Mouse (Mus musculus): ENCODE results near the gene Npm3.
A peak's percentile ranks its signal among the peaks of the same experiment; 100 is the strongest.

Gene Npm3

DNA sequence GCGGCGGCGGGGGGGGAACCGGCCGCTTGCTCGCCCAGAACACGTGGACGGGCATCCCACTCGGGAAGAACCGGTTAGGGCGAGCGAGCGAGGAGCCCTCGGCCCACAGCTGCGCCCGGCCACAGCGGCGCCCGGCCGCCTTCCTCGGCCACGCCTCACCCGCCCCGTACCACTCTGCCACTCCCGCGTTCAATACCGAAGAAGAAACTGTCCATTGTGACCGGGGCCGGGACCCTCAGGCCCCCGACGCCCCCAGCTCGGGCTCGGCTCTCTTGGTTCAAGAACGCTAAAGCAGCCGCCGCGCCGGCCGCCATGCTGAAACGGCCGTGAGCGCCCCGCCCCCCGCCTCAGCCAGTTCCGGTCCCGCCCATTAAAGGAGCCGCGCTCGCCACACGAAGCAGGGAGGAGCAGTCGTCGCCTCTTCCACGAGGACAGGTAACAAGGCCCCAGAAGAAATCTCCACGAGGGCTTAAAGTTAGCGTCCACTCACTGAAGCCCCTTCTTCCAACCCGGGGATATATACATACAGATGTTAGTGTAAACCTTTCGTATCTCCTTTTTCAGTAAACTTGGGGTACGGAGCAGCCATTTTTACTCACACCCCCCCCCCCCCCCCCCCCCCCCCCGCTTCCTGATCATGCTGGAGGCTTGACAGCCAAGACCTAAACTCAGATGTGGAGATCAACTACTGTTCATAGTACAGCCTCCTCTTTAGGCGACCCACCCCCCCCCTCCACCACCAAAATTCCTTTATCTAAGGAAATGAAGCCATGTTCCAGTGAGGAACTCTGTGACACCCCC, at the start of gene Npm3:
Gene Npm3, minus strand, starts transcription at position 349 of the 801 bp plus-strand sequence.
- no peak for TF ChIP-seq GATA4 (IDR thresholded peaks at IDR 0.05; ENCODE audit: insufficient replicate concordance, low read length)

DNA sequence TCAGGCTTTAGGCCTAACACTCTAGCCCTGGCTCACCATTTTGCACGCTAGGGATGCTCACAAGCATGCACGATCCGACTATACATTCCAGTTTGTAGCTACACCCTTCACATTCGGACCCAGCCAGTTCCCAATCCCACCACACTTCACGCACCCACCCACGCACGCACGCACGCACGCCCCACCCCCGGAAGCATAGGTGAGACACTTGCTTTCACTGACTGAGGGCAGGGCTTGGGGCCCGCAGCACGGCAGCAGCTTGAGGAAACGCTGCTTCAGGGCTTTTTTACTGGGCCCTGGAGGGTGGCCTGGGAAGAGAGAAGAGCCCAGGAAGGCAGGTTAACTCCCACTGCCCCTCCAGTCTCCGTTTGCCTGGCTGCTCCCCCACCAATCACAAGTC, 47.5 kb upstream of the Npm3 start:
- TF ChIP-seq GATA4 (IDR thresholded peaks at IDR 0.05; ENCODE audit: insufficient replicate concordance, low read length) = no peak

DNA sequence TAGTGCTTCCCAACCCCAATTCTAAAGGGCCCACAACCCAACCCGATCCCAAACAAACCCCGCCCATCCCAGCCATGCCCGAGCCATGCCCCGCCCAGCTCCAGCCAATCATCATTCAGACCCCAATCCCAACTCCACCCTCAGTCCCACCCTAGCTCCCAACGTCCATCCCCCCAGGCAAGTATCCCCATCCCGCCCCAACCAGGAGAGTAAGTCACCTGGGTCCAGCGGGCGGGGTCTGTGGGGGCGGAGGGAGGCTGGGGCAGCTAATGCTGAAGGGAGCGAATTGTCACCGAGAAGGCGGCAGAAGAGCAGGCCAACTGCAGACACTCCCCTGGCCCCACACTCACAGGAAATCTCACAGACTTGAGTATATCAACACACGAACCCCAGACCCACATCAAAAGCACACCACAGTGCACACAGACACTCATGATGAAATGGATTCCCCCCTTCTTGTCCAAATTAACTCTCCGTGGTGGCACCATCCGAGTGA, 46.7 kb upstream of the Npm3 start:
- no peak for TF ChIP-seq GATA4 (IDR thresholded peaks at IDR 0.05; ENCODE audit: insufficient replicate concordance, low read length)

DNA sequence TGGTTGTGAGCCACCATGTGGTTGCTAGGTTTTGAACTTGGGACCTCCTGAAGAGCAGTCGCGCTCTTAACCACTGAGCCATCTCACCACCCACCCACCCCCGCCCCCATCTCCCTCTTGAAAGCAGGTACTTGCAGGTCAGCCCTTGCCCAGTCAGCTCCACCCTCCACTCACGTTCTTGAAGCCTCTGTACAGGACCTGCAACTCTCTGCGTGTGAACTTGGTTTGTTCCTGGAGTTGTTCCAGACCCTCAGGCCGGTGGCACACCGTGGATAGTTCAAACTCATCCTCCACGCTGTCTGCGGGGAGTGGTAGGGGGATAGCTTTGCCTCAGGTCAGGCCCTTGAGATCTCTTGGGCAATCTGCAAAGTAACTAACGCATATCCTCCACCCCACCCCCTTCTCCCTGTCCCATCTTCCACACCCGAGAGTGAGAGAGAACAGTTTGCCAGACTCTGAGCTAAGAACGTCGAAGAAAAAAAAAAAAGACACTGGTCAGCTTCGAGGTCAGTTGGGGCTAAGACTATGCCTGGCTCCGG, 46.1 kb upstream of the Npm3 start:
- TF ChIP-seq GATA4 (IDR thresholded peaks at IDR 0.05; ENCODE audit: insufficient replicate concordance, low read length) = no peak

DNA sequence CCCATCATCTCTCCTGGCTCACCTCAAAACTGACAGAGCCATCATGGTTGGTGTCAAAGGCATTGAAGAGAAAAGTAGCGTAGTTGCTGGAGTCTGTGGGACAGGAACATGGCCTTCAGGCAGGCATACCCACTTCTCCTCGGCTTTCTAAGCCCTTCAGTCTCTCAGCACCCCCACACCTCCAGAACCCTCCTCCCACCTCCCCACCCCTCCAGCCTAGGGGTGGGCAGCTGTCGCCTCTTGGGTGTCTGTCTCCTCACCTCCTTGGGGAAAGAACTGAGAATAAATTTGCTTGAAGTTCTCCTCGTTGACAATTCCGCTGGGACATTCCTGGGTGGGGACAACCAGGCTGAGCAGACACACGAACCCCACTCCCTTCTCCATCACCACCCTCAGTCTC, 45.3 kb upstream of the Npm3 start:
- no peak for TF ChIP-seq GATA4 (IDR thresholded peaks at IDR 0.05; ENCODE audit: insufficient replicate concordance, low read length)

DNA sequence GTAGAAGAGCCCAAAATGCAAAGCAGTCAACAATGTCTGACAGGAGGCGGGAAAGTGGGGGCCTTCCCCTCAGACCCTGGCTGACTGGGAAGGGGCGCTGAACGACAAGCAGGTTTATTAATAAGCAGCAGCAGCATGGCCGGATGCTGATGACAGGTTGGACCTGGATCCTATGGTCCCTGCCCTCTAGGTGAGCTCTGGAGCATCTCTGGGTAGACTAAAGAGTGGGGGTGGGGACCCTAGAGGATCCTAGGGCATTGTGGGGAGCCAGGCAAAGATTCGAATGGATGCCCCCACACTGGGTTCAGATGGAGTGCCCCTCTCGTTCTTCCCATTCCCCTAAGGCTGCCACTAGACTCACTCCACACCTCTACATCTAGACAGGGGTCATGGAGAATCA, 43.0 kb upstream of the Npm3 start:
- no peak for TF ChIP-seq GATA4 (IDR thresholded peaks at IDR 0.05; ENCODE audit: insufficient replicate concordance, low read length)

DNA sequence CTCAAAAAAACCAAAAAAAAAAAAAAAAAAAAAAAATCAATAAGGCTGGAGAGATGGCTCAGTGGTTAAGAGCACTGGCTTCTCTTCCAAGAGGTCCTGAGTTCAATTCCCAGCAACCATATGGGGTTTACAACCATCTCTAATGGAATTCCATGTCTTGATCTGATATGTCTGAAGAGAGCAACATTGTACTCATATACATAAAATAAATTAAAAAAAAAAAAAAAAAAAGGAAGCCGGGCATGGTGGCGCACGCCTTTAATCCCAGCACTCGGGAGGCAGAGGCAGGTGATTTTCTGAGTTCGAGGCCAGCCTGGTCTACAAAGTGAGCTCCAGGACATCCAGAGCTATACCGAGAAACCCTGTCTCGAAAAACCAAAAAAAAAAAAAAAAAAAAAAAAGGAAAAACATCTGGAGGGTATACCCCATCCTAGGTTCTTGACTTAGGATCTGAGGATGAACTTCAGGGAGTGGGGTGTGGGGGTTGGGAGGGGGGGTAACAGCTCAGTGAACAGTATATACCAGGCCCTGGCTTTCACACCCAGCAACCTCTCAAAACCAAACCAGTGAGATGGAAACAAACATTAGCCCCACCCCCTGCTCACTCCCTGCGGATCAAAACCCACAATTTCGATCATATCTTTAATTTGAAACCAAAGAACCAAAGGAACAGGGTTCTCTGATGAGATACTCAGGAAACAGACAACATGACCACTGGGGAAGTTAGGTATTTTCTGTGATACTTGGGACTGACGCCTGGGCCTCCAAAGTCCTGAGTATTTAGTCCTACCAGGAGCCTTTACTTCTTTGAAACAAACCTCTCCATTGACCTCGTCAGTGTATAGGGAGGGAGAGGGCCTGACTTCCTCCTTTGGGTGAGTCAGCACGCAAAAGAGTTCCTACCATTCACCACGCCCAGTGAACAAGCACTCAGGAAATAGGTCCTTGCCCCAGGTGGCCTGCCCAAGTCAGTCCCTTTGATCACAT, 40.8 kb upstream of the Npm3 start:
- no peak for TF ChIP-seq GATA4 (IDR thresholded peaks at IDR 0.05; ENCODE audit: insufficient replicate concordance, low read length)

DNA sequence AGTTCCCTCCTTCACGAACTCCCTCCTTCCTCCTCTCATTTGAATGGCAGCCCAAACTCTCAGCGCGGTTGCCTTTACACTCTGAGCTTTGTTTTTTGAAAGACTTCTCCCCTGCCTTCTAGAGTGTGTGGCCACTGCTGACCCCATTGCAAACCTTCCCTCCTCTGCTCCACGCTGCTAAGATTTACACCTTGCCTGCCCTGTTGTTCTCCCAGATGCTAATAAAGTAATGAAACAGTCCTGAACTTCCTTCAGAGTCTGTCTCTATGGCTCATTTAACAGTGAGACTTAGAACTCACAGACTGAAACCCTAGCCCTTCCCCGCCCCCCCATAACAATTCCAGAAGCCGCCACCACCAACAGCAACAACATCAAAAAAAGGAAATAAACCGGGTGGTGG, 40.0 kb upstream of the Npm3 start:
- no peak for TF ChIP-seq GATA4 (IDR thresholded peaks at IDR 0.05; ENCODE audit: insufficient replicate concordance, low read length)

DNA sequence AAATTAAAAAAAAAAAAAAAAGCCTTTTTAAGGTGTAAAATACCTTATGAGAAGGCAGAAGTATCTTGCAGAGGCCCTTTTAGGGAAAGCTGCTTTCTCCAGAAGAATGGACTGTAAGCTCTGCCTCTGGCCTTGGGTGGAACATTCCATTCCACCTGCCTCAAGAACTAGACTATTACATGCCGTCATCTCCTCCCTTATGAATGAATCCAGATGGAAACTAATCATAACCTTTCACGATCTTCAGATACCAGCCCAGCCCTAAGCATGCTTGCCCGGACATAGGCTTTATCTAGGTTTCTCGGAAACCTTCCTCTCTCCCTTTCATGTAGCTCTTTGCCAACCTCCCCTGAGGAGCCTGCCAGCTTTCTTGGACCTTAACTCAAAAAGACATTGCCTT, 38.9 kb upstream of the Npm3 start:
- no peak for TF ChIP-seq GATA4 (IDR thresholded peaks at IDR 0.05; ENCODE audit: insufficient replicate concordance, low read length)

DNA sequence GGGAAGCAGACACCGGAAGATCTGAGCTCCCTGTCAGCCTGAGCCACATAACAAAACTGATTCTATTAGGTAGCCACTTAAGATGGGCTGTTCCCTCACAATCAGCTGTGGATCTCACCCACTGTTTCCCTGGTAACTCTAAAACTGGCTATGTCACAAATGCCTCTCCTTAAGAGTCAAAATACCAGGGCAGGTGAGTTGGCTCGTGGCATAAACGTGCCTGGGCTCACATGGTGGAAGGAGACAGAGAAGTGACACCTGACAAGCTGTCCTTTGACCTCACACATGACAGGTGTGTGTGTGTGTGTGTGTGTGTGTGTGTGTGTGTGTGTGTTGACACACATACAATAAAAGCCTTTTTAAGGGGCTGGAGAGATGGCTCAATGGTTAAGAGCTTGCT, 38.1 kb upstream of the Npm3 start:
- no peak for TF ChIP-seq GATA4 (IDR thresholded peaks at IDR 0.05; ENCODE audit: insufficient replicate concordance, low read length)

DNA sequence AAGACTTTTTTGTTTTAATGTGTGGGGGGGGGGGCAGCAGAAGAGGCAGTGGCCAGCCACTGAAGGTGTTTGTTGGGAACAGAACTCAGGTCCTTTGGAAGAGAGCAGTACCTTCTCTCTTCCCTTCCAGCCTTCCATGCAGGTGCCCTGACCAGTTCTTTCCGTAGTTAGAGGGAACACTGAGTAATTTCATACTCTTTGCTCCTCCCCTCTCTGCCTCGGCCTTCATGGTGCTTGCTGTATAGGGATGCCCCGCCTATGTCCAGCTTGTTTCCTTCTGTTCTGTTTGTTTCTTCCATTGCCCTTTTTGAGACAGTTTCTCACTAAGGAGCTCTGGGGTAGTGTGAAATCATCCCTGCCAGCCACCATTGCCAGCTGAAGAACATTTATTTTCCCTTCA, 36.1 kb upstream of the Npm3 start:
- TF ChIP-seq GATA4 (IDR thresholded peaks at IDR 0.05; ENCODE audit: insufficient replicate concordance, low read length) = no peak

DNA sequence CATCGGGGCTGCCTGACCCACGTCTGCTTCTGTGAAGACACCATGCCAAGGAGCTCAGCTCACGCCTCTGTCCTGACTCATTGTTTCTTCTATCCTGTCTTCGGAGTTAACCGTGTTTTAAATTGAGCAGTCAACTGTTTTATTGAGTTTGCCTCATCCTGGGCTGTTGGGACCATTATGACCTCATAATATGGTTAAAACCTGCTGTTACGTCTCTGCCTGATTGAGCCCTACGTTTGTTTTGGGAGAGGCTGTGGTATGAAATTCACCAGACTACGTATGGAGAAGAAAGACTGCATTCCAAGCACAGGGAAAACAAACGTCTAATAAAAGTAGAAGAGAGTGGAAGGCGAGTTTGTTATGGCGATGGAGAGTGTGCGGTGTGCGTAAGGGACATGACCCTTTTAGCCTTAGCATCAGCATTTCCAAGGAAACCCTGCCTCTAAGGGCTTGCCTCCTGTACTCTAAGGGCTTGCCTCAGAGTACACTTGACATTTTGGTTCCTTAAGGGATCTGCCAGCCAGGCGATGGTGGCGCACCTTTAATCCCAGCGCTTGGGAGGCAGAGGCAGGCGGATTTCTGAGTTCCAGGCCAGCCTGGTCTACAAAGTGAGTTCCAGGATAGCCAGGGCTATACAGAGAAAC, 34.7 kb upstream of the Npm3 start:
- TF ChIP-seq GATA4 (IDR thresholded peaks at IDR 0.05; ENCODE audit: insufficient replicate concordance, low read length) = no peak

DNA sequence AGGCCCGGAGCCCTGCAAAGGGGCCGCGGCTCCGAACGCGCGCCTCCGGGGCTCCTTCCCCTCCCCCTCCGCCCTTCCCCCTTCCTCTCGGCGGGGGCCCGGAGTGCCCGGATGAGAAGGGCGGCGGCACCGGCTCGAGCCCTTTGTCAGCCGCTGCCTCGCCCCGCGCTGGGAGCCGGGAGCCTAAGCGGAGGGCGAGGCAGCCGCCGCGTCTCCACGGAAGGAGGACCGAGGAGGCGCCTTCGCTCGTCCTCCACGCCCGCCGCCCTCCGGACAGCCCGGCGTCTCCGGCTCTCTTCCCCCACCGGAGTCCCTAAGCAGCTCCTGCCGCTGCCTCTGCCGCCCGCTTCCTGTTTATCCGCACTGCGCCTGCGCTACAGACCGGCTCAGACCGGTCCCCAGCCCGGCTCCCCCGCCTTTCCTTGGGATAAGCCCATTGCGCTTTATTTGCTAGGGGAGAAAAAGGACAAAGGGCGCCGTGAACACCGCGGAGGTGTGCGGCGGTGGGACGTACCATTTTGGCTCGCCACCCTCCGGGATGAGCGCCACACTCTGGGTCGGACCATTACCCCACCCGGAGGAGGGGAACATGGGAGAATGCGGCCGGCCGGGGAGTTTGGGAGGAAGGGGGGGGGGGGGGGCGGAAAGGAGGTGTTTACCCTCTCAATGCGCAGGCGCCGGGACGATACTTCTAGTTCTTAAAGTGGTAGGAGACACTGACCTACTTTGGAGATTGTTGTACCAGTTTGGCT, 34.0 kb upstream of the Npm3 start, which contains the start of gene Mgea5:
Gene Mgea5, minus strand, starts transcription at position 657 of the 752 bp plus-strand sequence.
- peak; percentile 50; the same call in 1 of the 2 replicates for TF ChIP-seq GATA4 (IDR thresholded peaks at IDR 0.05; ENCODE audit: insufficient replicate concordance, low read length)

DNA sequence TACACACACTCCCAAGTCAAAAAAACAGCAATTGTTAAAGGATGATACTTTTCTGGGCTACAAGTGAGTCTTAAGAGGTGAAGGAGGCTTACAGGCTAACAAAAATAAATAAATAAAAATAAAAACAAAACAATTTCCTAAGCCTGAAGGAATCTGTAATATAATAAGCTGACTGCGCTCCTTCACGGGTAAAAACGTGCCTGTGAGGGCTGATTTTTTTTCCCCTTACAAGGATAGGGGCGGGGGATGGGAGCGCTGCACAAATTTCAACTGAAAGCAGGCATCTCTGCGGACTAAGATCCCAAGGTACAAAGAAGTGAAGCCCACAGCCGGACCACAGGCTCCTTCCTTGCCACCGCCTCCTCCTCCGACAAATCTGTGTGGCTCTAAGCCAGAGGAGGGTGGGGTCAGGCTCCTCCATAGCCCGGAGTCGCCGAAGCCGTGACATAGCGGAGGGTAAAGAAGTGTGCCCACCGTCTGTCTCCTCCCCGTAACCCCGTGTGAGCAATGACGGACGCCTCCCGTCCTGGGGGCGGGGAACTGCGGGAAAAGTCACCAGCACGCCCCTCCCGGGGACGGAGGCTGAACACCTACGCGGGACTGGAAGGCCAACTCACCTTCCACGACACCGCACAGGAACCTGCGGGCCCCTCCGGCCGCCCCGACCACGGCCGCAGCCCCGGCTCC, 33.1 kb upstream of the Npm3 start:
- TF ChIP-seq GATA4 (IDR thresholded peaks at IDR 0.05; ENCODE audit: insufficient replicate concordance, low read length) = no peak

Data from liver, adult (tissue).